Mouse (Mus musculus): ENCODE data around the gene Pcbp1.

DNA sequence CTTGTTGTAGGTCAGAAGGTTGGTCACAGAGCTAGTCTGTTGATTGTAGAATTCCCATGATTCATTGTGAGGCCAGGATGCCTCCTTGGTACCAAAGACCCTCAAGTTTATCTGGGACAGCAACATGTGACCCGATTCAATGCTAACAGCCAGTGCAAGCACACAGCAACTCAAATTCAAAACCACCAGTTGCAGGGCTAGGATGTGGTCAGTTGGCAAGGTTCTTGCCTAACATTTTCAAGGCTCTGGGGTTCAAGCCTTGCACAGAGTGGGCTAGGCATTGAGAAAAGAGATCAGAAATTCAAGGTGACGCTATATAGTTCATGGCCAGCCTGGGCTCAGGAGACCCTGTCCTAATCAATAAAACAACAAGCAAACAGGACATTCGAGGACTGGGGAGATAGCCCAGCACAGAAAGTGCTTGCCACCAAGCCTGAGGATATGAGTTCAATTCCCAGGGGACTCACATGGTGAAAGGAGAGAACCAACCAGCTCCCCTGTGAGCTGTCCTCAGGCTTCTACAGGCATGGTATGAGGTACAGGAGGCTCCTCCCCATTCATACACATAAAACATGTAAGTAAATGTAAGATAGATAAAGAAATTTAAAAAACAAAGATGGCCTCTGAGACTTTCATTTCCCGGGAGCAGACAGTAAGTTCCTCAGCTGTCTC is 16.8 kb downstream of the Pcbp1 start:
- TF ChIP-seq MXI1 (IDR thresholded peaks at IDR 0.05; ENCODE audit: low read depth, low read length) (no peak), MYB (IDR thresholded peaks at IDR 0.05; ENCODE audit: low read depth, low read length) (no peak), RAD21 (IDR thresholded peaks at IDR 0.05; ENCODE audit: low read depth, low read length) (no peak), CTCF (IDR thresholded peaks at IDR 0.05 in 2 of 3, conservative IDR thresholded peaks at IDR 0.05 in 1 of 3; ENCODE audit: control insufficient read depth in 1 of 3, insufficient read depth in 1 of 3, low read depth in 2 of 3, low read length in 3 of 3, poor library complexity in 1 of 3, severe bottlenecking in 1 of 3) (no peak), GABPA (IDR thresholded peaks at IDR 0.05; ENCODE audit: low read depth, low read length) (no peak)
